Mouse (Mus musculus) adrenal gland, adult 18-20 months (tissue): ENCODE data around the gene Bhmt2. TPM values are rescaled to one million over a fixed set of nuclear protein-coding genes. Genes with fewer than 3 reads are reported as not detected.

Source experiments
- DNase-seq, 2 experiments: peaks; one replicate each; pipeline ENCODE4 v3.0.0; 2021 to 2022; ENCODE audit warnings: low spot score in 2 of 2
- total RNA-seq, 2 experiments: library from RNA; stranded (reverse); gene quantifications; 1 replicate in 1 of 2; 2 replicates in 1 of 2; pipeline ENCODE4 v1.2.3; 2021

The Bhmt2 gene
- total RNA-seq, 2 experiments from 2014 or later: 0.17 TPM; not detected in 1

- peak in 1 of 2 experiments; percentile 7 for DNase-seq
These were observed 25.5 kb downstream of the Bhmt2 start for GRCm38 (mm10) chr13:93648387-93649130.

- no peak for DNase-seq
These were observed 34.5 kb downstream of the Bhmt2 start for GRCm38 (mm10) chr13:93639636-93640035.

GRCm38 (mm10) chr13:93637282-93638245, 36.5 kb downstream of the Bhmt2 start, which contains the start of gene Bhmt:
TSS of gene Bhmt (minus strand) at chr13:93637961.
- no peak for DNase-seq

- no peak for DNase-seq
These were observed 37.5 kb downstream of the Bhmt2 start for GRCm38 (mm10) chr13:93636561-93636960.

GRCm38 (mm10) chr13:93632927-93633326, 41.2 kb downstream of the Bhmt2 start:
- no peak for DNase-seq

GRCm38 (mm10) chr13:93630941-93631705, 43.0 kb downstream of the Bhmt2 start:
- no peak for DNase-seq

GRCm38 (mm10) chr13:93628861-93629260, 45.2 kb downstream of the Bhmt2 start:
- no peak for DNase-seq

GRCm38 (mm10) chr13:93614361-93614948, 59.6 kb downstream of the Bhmt2 start:
- DNase-seq: no peak

GRCm38 (mm10) chr13:93613771-93614170, 60.3 kb downstream of the Bhmt2 start:
- no peak for DNase-seq

- peak; percentile 71 to 81 for DNase-seq
These were observed 61.2 kb downstream of the Bhmt2 start for GRCm38 (mm10) chr13:93612660-93613607.

GRCm38 (mm10) chr13:93608476-93608875, 65.6 kb downstream of the Bhmt2 start:
- no peak for DNase-seq

GRCm38 (mm10) chr13:93607701-93608100, 66.4 kb downstream of the Bhmt2 start:
- DNase-seq: no peak

- DNase-seq: no peak
These were observed 67.1 kb downstream of the Bhmt2 start for GRCm38 (mm10) chr13:93606868-93607578.

Other genes starting within 250 kb of the Bhmt2 start
- gene Jmy, start 174.5 kb downstream of the Bhmt2 start, total RNA-seq: 10 to 100 TPM; 37.0 to 51.1 TPM
- 10 to 100 TPM in 1 of 2 experiments, under 1 TPM in 1; 0.32 to 10.5 TPM for gene Bhmt, start 36.3 kb downstream of the Bhmt2 start, total RNA-seq
- gene Dmgdh, start 131 bp upstream of the Bhmt2 start, total RNA-seq: under 1 TPM in 1 of 2 experiments, not detected in 1; 0.17 TPM
- 10 to 100 TPM; 36.6 to 49.1 TPM for gene Arsb, start 97.3 kb upstream of the Bhmt2 start, total RNA-seq